Mouse (Mus musculus) liver, adult (tissue): Measurements from ENCODE around the gene Coro2b.

ENCODE experiments used
- GATA4 ChIP-seq: IDR thresholded peaks from 2 replicates; pipeline ENCODE4 v1.6.1; 2014; ENCODE audit warnings: mild to moderate bottlenecking, low read length; ENCODE audit not compliant: insufficient replicate concordance

The Coro2b gene

DNA sequence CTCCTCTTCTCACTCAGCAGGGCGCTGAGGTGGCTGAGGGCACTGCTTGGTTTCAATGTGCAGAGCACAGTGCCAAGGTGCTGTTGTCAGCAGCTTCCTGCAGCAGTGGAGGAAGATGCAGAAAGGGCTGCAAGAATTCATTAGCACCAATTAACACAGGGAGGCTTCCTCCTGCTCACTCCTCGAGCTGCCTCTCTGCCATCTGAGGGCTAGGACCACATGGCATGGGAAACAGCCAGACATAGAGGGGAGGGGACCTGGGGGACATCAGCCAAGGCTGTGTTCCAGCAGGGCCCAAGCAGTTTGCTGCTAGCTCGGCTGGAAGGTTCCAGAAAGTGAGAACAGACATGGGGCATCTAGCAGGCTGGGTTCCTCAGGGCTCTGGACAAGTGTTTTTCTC, 10.6 kb upstream of the Coro2b start:
- TF ChIP-seq GATA4: no peak

DNA sequence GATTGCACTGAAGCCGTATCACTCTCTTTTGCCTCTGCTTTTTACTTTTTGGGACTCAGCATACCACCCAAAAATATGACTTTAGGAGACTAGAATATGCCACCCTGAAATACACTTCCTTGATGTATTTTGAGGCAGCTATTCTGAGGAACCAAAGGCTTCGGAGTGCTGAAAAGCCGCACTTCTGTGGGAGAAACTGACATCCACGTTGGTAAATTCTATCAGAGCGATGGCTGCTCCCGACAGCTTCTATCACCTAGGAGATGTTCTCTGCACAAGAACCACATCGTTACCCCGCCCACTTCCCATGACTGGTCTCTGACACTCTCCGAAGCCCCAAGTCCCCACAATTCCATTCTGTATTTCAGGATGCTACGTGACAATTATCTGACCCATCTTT, 8.0 kb upstream of the Coro2b start:
- no peak for TF ChIP-seq GATA4

- no peak for TF ChIP-seq GATA4
Measured at GRCm38 (mm10) chr9:62543878-62544277, 7.0 kb upstream of the Coro2b start.

GRCm38 (mm10) chr9:62541606-62542005, 4.8 kb upstream of the Coro2b start:
- no peak for TF ChIP-seq GATA4

DNA sequence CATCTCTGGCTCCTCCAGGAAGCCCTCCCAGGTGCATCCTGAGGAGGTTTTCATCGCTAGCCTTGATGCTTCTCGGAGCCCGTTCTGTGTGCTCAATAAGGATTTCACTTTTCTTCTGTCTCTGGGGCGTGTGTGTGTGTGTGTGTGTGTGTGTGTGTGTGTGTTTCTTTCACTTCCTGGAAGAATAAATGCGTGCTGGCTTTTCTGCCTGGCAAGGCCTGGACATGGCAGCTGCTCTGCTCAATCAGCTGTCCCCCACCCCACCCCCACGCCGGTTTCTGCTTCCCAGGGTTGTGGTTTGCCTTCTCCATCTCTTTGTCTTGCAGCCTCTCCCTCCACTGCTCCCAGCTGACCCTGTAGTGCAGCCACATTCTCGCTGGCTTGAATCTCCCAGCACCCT, 4.3 kb upstream of the Coro2b start:
- TF ChIP-seq GATA4: no peak

GRCm38 (mm10) chr9:62540736-62541135, 3.9 kb upstream of the Coro2b start:
- TF ChIP-seq GATA4: no peak

GRCm38 (mm10) chr9:62540166-62540565, 3.3 kb upstream of the Coro2b start:
- no peak for TF ChIP-seq GATA4

GRCm38 (mm10) chr9:62539251-62539711, 2.4 kb upstream of the Coro2b start:
- no peak for TF ChIP-seq GATA4

GRCm38 (mm10) chr9:62537941-62538340, 1.1 kb upstream of the Coro2b start:
- TF ChIP-seq GATA4: no peak

GRCm38 (mm10) chr9:62536119-62536654, 657 bp downstream of the Coro2b start:
- no peak for TF ChIP-seq GATA4

DNA sequence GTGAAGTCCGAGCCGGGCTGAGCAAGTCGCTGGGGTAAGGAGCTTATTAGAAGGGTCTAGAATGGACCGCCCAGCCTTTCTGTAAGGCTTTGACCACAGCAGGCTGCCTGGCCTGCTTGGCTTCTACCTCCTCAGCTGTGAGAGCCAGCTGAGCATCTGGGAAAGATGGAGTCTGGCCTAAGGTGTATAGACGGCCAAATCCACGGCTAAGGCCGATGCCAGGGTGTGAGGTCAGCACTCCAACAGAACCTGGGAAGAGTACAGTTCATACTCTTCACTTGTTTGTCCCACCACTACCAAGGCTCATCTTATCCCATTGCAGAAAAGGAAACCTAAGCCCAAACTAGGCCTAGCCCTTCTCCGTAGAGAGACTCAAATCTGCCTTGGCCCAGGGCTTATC, 1.3 kb downstream of the Coro2b start:
- no peak for TF ChIP-seq GATA4

DNA sequence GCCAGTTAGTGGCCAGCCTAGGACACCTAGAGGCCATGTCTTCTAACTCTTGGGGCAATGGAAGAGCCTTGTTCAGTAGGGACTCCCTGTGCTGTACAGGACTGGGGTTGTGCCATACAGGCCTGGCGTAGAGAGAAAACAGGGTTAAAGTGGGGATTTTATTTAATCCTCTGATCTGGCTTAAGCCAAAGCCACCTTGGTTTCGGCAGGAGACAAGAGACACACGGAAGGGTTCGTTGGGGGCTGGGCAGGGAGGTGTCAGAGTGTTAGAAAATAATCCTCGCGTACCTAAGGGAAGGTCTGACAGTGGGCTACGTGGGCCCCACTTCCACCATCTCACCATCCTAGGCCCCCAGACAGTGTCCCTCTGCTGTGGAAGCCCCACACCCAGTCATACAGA, 2.2 kb downstream of the Coro2b start:
- no peak for TF ChIP-seq GATA4

DNA sequence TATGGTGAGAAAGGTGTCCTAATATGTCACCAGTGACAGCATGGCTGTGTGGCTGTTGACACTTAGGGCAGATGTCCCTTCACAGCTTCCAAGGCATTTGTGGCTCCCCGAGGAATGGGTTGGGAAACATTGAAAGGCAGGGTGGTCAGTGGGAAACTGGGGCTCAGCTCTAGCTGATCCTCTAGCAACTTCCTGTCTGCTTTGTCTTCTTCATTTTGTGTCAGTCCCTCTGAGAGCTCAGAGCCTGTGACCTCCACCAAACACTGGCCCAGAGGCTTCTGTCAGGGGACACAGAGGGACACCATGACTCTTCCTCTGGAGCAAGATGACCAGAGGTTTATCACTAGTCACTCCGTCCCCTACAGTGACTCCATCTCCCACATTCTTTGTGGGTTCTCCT, 2.7 kb downstream of the Coro2b start:
- no peak for TF ChIP-seq GATA4

DNA sequence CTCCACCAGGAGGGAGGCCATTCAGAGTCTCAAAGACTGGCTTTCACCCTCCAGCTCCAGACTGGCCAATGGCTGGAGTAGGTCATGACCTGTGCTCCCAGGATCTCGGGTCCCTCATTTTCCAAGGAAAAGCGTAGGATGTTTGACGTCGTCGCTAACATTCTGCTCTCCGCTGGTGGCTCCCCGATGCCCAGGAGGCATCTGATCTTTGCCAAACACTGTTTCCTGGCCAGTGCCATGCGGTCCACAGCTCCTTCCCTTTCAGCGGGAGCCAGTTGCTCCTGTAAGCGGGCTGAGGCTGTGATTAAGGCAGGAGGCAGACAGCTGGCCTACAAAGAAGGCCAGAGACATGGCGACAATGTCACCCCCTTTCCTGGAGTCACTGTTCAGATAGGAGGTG, 4.0 kb downstream of the Coro2b start:
- no peak for TF ChIP-seq GATA4

- no peak; the same call in 1 of the 2 replicates for TF ChIP-seq GATA4
Measured at GRCm38 (mm10) chr9:62531459-62532275, 5.2 kb downstream of the Coro2b start.

GRCm38 (mm10) chr9:62528527-62528926, 8.3 kb downstream of the Coro2b start:
- TF ChIP-seq GATA4: no peak

- no peak for TF ChIP-seq GATA4
Measured at GRCm38 (mm10) chr9:62526858-62527257, 10.0 kb downstream of the Coro2b start.
